Mouse (Mus musculus) neural tube, embryonic 10.5 days (tissue): ENCODE results near the gene 4931429L15Rik.
A peak's percentile ranks its signal among the peaks of the same experiment; 100 is the strongest.

Experiments used
- DNase-seq: peaks from one replicate; pipeline ENCODE4 v3.0.0-alpha.2; 2017; ENCODE audit warnings: low spot score; ENCODE audit errors: extremely low spot score

Gene 4931429L15Rik

GRCm38 (mm10) chr9:46327706-46328571 is 8.2 kb upstream of the 4931429L15Rik start:
- DNase-seq = no peak

DNA sequence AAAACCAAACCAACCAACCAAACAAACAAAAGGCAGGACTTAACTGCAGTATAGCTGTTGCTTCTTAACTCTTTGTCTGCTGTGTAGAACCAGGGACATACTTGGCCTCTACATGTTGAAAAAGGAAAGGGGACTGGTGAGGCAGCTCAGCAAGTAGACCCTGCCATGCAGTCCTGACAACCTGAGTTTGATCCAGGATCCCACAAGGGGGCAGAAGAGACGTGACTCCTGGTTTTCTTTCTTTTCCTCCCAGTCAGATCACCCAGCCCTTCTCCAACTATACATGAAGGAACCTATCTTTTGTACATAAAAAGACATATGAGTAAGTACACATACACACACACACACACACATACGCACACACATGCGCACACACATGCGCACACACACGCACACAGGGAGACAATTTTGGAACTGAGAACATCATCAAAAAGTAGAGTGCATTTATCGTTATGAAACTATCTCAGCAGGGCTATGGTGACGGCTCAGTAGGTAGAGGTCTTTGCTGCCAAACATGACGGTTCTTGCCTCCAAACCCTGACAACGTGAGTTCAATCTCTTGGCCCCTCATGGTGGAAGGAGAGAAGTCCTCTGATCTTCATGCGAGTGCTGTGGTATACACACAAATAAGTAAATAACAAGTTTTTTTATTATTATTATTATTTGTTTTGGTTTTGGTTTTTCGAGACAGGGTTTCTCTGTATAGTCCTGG is 7.1 kb upstream of the 4931429L15Rik start:
- DNase-seq = no peak

DNA sequence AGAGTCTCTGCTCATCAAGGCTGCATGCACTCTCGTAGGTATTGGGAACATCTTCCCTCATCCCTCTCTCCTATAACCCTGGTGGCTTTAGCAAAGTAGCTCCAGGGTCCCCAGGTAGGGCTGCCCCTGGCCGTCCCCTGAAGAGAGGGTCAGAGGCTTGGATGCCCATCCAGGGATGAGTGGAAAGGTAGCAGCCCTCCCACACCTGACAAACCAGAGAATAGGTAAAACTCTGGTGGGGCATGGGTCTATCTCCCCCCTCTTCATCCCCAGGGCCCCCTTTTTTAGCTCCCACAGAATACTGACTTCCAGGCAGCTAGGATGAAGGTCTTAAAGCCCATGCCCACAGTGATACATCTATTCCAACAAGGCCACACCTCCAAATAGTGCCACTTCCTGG is 675 bp upstream of the 4931429L15Rik start:
- no peak for DNase-seq

- no peak for DNase-seq
These were observed 1.8 kb downstream of the 4931429L15Rik start for GRCm38 (mm10) chr9:46317957-46318356.

GRCm38 (mm10) chr9:46316909-46317308 is 2.9 kb downstream of the 4931429L15Rik start:
- no peak for DNase-seq

GRCm38 (mm10) chr9:46316388-46316787 is 3.4 kb downstream of the 4931429L15Rik start:
- DNase-seq = no peak

DNA sequence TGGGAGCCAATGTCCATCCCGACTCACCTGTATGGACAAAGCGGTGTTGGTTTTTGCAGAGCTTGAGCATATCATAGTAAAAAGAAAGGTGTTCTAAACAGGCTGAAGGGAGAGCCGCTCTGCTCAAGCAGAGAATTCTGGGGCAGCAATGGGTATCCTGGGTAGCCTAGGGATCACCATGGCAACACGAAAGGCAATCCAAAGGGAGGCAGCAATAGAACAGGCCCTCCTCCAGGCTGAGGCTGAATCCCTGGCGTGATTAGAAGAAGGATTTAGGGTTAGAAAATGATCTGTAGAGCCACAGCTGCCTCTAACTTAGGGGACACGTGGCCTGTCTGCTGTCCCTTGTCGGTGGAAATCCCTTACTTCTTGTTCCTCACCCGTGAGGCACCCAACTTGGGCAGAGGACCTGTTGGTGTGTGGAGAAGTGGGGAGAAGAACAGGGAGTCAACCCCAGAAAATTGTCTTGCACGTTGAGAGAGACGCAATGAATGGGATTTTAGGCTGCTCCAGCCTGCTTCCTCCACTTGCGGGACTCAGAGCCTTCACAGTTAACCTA is 3.9 kb downstream of the 4931429L15Rik start:
- no peak for DNase-seq

GRCm38 (mm10) chr9:46314921-46315320 is 4.9 kb downstream of the 4931429L15Rik start:
- DNase-seq = no peak

DNA sequence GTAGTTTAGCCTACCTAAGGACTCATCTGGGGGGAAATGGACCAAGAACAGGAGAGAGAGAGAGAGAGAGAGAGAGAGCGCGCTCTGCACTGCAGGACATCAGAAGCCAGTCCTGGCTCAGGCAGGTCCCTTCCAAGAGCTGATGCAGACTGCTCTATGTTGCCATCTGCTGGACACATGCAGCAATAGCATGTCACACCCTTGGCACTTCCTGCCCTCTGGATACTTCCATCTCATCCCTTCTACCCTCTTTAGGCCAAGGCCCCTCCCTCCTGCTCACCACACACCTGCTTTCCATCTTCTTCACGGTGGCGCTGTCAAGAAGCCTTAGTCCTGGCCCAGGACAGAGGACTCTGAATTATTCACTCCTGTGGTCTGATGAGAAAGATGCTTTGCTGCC is 5.3 kb downstream of the 4931429L15Rik start:
- DNase-seq = peak; percentile 79

- DNase-seq = no peak
These were observed 10.7 kb downstream of the 4931429L15Rik start for GRCm38 (mm10) chr9:46309121-46309520.

DNA sequence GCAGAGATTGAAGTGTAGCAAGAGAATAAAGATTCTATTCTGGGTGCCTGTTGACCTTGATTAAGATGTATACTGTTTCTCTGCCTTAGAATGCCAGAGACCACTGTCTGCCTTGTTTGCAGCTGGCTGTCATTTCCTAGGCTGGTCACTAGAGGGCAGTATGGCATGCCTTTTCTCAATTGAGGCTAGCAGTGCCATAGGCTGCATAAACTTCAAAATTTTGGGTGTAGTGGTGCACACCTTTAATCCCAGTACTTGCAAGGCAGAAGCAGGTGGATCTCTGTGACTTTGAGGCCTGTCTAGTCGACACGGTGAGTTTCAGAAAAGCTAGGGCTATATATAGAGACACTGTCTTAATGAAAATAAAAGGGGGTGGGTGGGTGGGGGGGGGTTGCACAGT is 17.6 kb downstream of the 4931429L15Rik start:
- peak; percentile 62 for DNase-seq

GRCm38 (mm10) chr9:46298381-46298780 is 21.4 kb downstream of the 4931429L15Rik start:
- DNase-seq = no peak

DNA sequence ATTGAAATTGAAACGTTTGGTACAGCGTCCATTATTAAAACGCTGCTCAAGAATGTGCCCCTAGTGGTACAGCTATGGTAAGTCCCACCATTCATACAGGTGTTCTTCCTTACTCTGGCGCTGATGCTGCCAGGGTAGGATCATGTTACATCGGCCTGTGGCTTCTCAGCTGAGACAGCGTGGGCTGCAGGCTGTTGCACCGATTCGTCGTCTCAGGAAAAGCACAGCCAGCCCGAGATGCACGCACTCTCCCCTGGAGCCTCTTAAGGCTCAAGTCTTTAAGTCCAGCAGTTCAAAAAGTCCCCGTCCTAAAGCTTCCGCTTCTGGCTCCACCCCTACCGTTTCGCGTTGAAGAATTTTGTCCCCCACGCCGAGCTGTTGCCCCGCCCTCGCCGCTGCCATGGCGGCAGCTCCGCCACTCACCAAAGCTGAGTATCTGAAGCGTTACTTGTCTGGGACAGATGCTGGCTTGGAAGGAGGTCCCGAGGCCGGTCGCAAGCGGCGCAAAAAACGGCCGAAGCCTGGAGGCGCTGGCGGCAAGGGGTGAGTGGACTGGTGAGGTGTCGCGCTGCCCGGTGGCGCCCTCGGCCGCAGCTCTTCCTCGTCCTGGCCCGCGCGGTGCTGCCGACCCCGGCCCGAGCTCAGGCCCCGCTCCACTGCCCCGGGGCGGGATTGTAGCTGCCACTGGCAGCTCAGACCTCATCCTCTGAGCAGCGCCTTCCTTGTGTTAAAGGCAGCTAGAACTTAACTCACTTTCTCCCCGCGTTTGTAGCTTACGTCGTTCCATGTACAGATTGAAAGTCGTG is 37.0 kb downstream of the 4931429L15Rik start, which contains the start of gene Bud13:
TSS of gene Bud13 (plus strand) at position 378 of the 806 bp plus-strand sequence.
- DNase-seq = peak; percentile 90

DNA sequence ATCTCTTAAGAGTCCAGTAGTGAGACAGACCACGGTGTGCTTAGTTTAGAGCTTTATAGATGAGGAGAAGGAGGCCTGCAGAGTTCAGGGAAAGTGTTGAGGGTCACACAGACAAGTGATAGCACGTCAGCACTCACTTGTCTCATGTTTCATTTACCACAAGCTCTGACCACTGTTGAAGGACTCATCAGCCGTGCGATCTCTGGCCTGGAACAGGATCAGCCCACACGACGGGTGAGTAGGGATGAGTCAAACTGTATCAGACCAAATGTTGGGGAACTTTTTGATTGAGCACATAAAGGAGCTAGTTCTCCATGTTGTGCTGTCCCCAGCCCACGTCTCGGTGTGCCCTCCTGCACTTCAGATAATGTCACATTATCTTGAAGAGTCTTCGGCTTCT is 45.3 kb downstream of the 4931429L15Rik start:
- no peak for DNase-seq

DNA sequence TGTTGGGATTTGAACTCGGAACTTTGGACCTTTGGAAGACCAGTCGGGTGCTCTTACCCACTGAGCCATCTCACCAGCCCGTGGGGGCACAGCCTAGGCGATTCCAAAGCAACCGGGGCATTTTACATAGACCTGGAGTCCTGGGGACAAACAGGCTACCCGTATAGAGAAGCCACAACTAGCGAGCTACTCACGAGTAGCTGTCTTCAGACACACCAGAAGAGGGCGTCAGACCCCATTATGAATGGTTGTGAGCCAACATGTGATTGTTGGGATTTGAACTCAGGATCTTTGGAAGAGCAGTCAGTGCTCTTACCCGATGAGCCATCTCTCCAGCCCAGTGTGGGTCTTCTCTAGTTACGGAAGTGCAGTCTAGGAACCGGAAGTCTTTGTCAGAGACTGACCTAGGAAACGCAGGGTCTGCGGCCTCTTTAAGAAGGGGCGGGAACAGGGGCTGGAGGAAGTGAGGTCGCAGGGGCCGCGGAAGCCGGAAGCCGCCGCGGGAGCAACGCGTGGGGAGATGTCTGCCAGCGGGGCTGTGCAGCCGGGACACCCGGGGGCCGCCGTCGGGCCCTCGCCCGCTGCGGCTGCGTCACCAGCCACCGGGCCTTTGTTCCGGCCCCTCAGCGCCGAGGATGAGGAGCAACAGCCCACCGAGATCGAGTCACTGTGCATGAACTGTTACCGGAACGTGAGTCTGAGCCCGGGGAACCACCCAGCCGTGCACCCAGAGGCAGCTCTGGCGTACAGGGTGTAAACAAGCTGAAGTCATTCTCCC is 46.9 kb downstream of the 4931429L15Rik start, which contains the start of gene Zpr1:
TSS of gene Zpr1 (plus strand) at position 388 of the 778 bp plus-strand sequence.
- peak; percentile 89 for DNase-seq

DNA sequence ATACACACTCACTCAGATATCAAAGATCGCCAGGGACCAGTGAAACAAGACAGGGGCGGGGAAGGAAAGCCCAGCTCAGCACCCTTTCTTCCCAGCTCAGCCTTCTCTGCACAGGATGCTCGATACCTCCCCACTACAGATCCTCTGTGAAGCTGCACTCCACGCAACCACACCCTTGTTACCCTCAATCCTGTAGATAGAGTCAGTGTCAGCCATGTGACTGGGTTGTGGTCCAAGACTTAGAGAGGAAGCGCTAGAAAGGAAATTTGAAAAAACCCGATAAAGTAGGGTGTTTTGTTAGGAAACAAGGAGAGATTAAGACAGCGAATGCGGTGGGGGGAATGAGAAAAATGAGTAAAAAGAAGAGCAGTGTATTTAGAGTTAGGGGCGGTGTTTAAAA is 47.7 kb downstream of the 4931429L15Rik start:
- no peak for DNase-seq

DNA sequence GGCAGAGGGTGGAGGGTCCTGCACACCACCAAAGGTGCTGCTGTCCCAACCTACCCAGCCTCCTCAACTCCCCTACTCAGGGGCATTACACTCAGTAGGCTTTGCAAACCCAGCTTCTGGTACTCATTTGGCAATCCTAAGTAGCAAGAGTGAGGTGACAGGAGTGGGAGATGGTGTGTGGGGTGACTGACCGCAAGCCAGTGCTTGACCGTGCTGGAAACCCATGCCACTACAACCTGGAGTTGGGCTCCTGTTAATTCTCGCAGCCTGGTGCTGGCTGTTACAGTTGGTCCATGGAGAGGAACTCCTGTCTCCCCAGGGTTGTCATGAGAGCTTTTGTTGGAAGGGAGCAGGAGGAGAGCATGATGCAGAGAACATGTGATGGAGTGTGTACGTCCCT is 49.0 kb downstream of the 4931429L15Rik start:
- DNase-seq = no peak

- no peak for DNase-seq
These were observed 50.7 kb downstream of the 4931429L15Rik start for GRCm38 (mm10) chr9:46269125-46269524.

- no peak for DNase-seq
These were observed 51.4 kb downstream of the 4931429L15Rik start, which contains the start of gene Apoa5 for GRCm38 (mm10) chr9:46268343-46268873. Apoa5 (plus strand) TSS chr9:46268633.

DNA sequence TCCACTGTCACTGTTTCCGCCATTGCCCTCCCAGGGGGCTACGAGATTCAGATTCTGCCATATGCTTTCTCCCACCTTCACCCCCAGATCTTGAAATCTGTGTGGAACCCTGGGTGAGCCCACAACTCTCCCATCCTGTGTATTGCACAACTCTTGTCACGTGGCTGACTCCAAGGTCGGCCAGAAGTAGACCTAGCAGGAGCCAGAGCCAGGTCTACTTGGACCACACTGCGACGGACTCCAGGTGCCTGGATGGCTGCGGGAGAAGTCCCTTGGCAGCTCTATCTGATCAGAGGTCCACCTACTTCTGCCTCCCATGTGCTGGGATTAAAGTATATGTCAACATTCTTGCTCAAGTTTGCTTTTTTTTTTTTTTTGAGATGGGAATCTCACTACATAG is 58.7 kb downstream of the 4931429L15Rik start:
- DNase-seq = no peak
